Mouse (Mus musculus) cerebellum, adult 11 months (tissue): ENCODE data around the gene Cysrt1.

Source experiments
- DNase-seq: peaks from one replicate; pipeline ENCODE4 v3.0.0; 2022

Gene Cysrt1

DNA sequence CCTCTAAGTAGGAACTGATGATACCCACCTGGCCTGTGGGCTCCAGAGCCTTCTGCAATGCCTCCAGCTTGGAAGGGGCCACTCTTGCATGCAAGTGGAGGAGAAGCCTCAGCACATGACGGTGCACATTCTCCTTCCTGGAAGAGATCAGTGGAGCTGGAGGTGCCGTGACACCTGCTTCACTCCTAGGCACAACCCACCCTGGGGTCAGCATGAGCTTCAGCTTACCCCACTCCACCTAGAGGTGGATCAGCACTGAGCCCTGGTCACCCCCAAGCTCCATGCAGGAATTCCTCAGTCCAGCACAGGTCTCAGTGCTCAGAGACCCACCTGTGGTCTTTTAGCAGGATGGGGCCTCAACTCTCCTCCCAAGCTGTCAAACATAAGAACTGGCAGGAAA, 41.6 kb downstream of the Cysrt1 start:
- DNase-seq = no peak

DNA sequence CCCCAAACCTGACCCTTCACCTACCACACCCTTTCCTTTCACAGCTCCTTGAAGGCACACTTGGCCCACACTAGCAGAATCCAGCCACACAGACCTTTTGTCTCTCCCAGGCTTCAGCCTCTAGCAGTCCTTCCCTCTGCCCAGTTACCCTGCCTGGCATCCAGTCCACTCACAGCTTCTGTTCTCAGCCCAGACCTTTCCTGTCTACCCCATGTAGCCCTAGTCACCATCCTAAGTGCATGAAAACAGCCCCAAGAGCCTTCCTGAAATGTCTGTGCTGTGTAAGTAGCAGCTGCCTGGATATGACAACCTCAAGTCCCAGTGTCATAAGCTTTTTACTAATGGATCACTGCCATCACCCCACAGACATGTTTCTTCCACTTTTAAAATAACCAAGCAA, 44.3 kb downstream of the Cysrt1 start:
- DNase-seq = no peak

DNA sequence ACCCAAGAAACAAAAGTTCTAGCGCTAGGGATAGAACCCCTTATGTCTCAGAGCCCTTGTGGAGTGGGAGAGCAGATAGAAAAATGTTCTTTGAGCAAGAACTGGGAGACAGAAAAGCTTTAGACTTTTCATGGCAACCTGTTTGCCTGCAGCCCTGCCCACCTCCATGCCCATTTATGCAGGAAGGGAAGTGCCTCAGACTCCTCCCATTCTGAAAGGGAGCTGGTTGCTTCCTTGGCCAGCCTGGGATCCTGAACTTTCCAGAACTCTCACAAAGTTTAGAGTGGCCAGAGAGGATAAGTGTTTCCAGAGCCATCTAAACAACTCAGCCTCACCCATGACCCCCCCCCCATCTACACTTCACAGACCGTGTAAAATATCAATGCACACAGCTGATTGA, 45.1 kb downstream of the Cysrt1 start:
- no peak for DNase-seq

DNA sequence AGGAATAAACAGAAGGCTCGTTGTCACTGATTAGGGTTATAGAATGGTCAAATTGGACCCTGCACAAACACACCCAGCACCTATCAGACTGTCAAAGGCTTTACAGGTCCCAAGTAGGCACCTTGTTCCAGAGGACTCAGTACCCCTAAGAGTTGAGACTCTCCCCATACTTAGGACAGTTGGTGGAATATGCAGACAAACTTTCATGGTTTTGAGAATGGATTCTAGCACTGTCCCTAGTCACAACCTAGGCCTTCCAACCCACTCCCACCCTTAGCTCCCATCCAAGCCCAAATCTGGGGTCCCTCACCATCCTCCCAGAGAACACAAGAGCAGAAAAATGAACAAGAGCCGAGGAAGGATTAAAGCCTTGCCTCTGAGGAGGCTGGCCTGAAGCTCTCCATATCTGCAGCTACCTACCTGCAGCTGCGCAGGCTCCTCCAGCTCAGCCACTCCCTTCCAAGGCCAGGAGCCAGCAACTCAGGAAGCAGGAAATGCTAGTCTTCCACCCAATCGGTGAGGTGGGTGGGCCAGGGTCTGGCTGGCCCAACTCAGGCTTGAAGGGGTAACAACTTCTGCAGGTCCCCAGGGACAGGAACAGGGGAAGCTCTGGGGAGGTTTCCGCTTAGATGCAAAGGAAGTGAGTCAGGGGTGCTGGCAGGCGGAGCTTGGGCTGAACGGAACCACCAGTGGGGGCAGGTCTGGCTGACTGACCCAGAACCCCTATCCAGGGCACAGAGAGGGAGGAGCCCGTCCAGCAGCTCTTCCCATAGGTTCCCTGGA, 45.9 kb downstream of the Cysrt1 start, which contains the start of gene Tor4a:
Tor4a (minus strand) TSS at position 715 of the 783 bp plus-strand sequence.
- DNase-seq = no peak

DNA sequence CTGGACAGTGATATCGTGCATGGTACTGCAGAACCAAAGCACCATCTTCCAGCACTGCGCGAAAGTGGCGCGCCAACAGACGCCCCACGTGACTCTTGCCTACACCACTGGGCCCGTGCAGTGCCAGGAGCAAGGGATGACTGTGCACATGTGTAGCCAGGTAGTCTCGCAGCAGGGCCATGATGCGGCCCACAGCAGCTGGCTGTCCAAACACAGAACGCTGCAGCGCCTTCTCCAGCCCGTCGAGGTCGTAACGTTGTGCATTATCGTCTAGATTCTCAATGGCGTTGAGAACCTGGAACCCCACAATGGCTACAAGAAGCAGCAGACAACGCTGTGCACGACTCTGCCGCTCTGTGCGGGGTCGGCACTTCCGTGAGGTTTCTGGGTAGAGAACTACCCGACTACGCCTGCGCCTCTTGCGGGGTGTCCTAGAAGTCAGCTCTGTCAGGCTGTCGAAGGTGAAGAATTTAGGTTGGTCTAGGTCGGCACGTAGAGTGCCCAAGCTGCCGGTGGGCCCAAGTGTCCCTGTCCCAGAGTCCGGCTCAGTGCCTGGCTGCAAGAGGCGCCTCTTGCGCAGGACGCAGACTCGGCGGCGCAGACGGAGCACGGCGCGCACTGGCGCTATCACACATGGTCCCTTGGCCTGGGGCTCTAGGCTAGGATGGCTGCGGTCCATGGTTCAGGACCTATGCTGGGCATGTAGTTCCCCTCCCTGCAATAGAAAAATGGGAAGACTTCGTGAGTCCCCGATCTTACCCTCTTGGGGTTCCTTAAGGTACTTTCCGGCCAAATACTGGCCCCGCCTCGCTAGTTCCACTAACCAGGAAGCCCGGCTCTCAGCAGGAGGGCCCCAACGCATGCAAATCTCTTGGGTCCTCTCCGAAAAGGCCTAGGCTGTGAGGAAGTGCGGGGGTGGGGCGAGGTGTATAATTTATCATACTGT, 46.8 kb downstream of the Cysrt1 start:
- no peak for DNase-seq

DNA sequence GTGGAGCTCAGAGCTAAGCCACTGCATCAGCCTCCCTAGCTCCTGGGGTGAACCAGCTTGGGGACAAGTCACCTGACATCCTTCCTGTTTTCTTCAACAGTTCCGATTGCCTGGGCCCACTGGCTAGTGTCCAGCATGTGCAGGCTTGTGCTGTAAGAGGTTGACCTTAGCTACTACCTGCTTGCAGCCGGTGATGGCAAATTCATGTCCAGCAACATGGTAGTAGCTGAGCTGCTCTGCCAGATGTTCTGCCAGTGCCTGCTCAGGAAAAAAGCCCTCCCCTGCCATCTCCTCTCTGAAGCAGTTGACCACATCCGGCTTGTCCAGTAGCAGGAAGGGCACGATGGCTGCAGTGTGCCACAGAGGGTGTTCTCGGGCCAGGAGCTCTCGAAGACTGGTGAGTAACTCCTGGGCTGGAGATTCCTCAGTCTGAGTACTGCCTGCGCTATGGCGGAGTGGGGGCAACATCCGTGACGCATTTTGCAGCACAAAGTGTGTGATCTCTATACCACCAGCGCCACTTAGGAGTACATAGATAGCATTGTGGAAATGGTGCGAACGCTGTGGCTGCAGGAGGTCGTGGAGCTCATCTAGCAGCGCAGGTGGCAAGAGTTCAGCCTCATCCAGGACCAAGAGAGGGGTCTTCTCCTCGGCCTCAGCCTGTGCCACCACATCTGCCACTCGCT, 47.6 kb downstream of the Cysrt1 start:
- DNase-seq = no peak

DNA sequence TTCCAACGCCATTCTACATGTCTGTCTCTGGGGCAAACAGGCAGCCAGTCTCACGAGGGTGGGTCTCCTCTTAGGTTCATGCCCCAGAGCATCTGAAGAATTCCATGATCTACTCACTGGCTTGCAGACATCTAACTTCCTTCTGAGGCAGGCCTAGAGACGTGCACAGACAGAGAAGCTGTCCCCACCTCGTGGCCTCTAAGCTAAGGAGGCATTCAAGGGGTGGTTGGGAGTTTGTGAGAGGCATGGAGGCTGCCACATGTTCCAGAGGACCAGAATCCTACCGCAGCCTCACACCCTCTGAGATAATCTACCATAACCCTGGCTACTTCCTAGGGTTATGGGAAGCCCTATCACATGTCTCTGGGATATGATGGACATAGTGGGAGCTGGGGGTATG, 48.2 kb downstream of the Cysrt1 start:
- no peak for DNase-seq

DNA sequence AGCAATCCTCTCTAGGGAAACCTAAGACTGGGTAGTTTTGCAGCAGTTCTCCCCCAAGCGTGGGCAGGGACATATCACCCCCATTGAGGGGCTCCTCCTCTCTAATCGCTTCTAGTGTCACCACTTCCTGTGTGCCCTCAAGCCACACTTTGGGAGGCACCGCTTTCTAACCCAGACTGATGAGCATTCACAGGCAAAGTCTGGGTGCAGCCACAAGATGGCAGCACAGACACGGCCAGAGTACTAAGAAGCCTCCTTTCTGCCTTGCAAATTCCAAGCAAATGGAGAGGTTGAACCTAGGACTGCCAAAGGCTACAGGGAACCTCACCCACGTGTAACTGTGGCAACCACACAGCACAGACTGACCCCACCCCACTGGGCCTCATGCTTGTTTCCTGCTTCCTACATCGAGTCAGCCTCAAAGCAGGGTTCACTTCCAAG, 48.9 kb downstream of the Cysrt1 start:
- DNase-seq = peak; percentile 82
